Mouse (Mus musculus): Measurements from ENCODE around the gene Pet117. TPM values are rescaled to one million over a fixed set of nuclear protein-coding genes. Genes with fewer than 3 reads are reported as not detected.

Gene Pet117
- polyA plus RNA-seq, 1 experiment from 2014 or later, result 3.3 TPM

- 93% methylated on average over 6 of the region's 6 CpGs for WGBS
- Histone ChIP-seq H3K27ac (ENCODE audit: low read length) (no peak overlapping the region), H3K9ac (ENCODE audit: low read depth, low read length) (no peak overlapping the region), H3K27me3 (ENCODE audit: control insufficient read depth, insufficient read depth, low read depth, low read length) (no peaks in the 10 kb centered on the region), H3K9me3 (replicated peaks; ENCODE audit: control insufficient read depth, low read length, poor library complexity, severe bottlenecking) (no peaks in the 10 kb centered on the region), H3K4me3 (ENCODE audit: low read depth, low read length) (no peak overlapping the region), H3K4me1 (ENCODE audit: control insufficient read depth, insufficient read depth, low read length) (no peaks in the 10 kb centered on the region), H3K4me2 (ENCODE audit: low read length) (no peak overlapping the region), H3K36me3 (ENCODE audit: control insufficient read depth, insufficient read depth, low read length) (peaks cover 26% of the 10 kb centered on the region)
- ATAC-seq, result no peak
These were observed 31.9 kb downstream of the Pet117 start for GRCm38 (mm10) chr2:144400659-144401058.

GRCm38 (mm10) chr2:144409037-144409436, 40.2 kb downstream of the Pet117 start:
- H3K27me3 ChIP-seq (ENCODE audit: control insufficient read depth, insufficient read depth, low read depth, low read length), result no peaks in the 10 kb centered on the region
- H3K4me3 ChIP-seq (ENCODE audit: low read depth, low read length), result no peak overlapping the region
- no peaks in the 10 kb centered on the region for H3K4me1 ChIP-seq (ENCODE audit: control insufficient read depth, insufficient read depth, low read length)
- no peaks in the 10 kb centered on the region for H3K9me3 ChIP-seq (replicated peaks; ENCODE audit: control insufficient read depth, low read length, poor library complexity, severe bottlenecking)
- H3K36me3 ChIP-seq (ENCODE audit: control insufficient read depth, insufficient read depth, low read length), result peaks cover 26% of the 10 kb centered on the region
- no peak for ATAC-seq
- H3K4me2 ChIP-seq (ENCODE audit: low read length), result no peak overlapping the region
- 93% methylated on average over 4 of the region's 4 CpGs for WGBS
- no peak overlapping the region for H3K9ac ChIP-seq (ENCODE audit: low read depth, low read length)
- H3K27ac ChIP-seq (ENCODE audit: low read length), result no peak overlapping the region

- no peak overlapping the region for H3K27ac ChIP-seq (ENCODE audit: low read length)
- H3K4me3 ChIP-seq (ENCODE audit: low read depth, low read length), result no peak overlapping the region
- H3K4me1 ChIP-seq (ENCODE audit: control insufficient read depth, insufficient read depth, low read length), result no peaks in the 10 kb centered on the region
- no peak for ATAC-seq
- H3K36me3 ChIP-seq (ENCODE audit: control insufficient read depth, insufficient read depth, low read length), result peaks cover 30% of the 10 kb centered on the region
- no peak overlapping the region for H3K4me2 ChIP-seq (ENCODE audit: low read length)
- H3K9me3 ChIP-seq (replicated peaks; ENCODE audit: control insufficient read depth, low read length, poor library complexity, severe bottlenecking), result no peaks in the 10 kb centered on the region
- H3K9ac ChIP-seq (ENCODE audit: low read depth, low read length), result no peak overlapping the region
- WGBS, result 68% methylated on average over 3 of the region's 3 CpGs
- H3K27me3 ChIP-seq (ENCODE audit: control insufficient read depth, insufficient read depth, low read depth, low read length), result no peaks in the 10 kb centered on the region
These were observed 41.8 kb downstream of the Pet117 start for GRCm38 (mm10) chr2:144410603-144411002.

GRCm38 (mm10) chr2:144414646-144415045, 45.9 kb downstream of the Pet117 start:
- Histone ChIP-seq H3K36me3 (ENCODE audit: control insufficient read depth, insufficient read depth, low read length) (0 out of 2 replicates have a peak, but pooled peaks cover 7% of the 10 kb centered on the region), H3K4me1 (ENCODE audit: control insufficient read depth, insufficient read depth, low read length) (peaks cover 5% of the 10 kb centered on the region; the same call in 1 of the 2 replicates), H3K9ac (ENCODE audit: low read depth, low read length) (no peak overlapping the region), H3K27me3 (ENCODE audit: control insufficient read depth, insufficient read depth, low read depth, low read length) (no peaks in the 10 kb centered on the region), H3K4me3 (ENCODE audit: low read depth, low read length) (no peak overlapping the region), H3K27ac (ENCODE audit: low read length) (no peak overlapping the region), H3K4me2 (ENCODE audit: low read length) (no peak overlapping the region), H3K9me3 (replicated peaks; ENCODE audit: control insufficient read depth, low read length, poor library complexity, severe bottlenecking) (no peaks in the 10 kb centered on the region)
- ATAC-seq, result no peak
- WGBS, result 94% methylated on average over 1 of the region's 1 CpGs

GRCm38 (mm10) chr2:144416859-144417258, 48.1 kb downstream of the Pet117 start:
- Histone ChIP-seq H3K4me1 (ENCODE audit: control insufficient read depth, insufficient read depth, low read length) (peaks cover 5% of the 10 kb centered on the region; the same call in 1 of the 2 replicates), H3K27me3 (ENCODE audit: control insufficient read depth, insufficient read depth, low read depth, low read length) (no peaks in the 10 kb centered on the region), H3K36me3 (ENCODE audit: control insufficient read depth, insufficient read depth, low read length) (0 out of 2 replicates have a peak, but pooled peaks cover 7% of the 10 kb centered on the region), H3K9ac (ENCODE audit: low read depth, low read length) (no peak overlapping the region), H3K27ac (ENCODE audit: low read length) (no peak overlapping the region), H3K9me3 (replicated peaks; ENCODE audit: control insufficient read depth, low read length, poor library complexity, severe bottlenecking) (no peaks in the 10 kb centered on the region), H3K4me2 (ENCODE audit: low read length) (no peak overlapping the region), H3K4me3 (ENCODE audit: low read depth, low read length) (no peak overlapping the region)
- ATAC-seq, result no peak
- WGBS, result 48% methylated on average over 8 of the region's 8 CpGs

- no peak overlapping the region for H3K27ac ChIP-seq (ENCODE audit: low read length)
- H3K4me1 ChIP-seq (ENCODE audit: control insufficient read depth, insufficient read depth, low read length), result peaks cover 5% of the 10 kb centered on the region; the same call in 1 of the 2 replicates
- H3K9me3 ChIP-seq (replicated peaks; ENCODE audit: control insufficient read depth, low read length, poor library complexity, severe bottlenecking), result no peaks in the 10 kb centered on the region
- no peak overlapping the region for H3K4me2 ChIP-seq (ENCODE audit: low read length)
- H3K27me3 ChIP-seq (ENCODE audit: control insufficient read depth, insufficient read depth, low read depth, low read length), result no peaks in the 10 kb centered on the region
- H3K4me3 ChIP-seq (ENCODE audit: low read depth, low read length), result no peak overlapping the region
- ATAC-seq, result peak; percentile 54; the same call in 1 of the 2 replicates
- WGBS, result 30% methylated on average over 2 of the region's 2 CpGs
- H3K9ac ChIP-seq (ENCODE audit: low read depth, low read length), result no peak overlapping the region
- H3K36me3 ChIP-seq (ENCODE audit: control insufficient read depth, insufficient read depth, low read length), result 0 out of 2 replicates have a peak, but pooled peaks cover 3% of the 10 kb centered on the region
These were observed 49.3 kb downstream of the Pet117 start for GRCm38 (mm10) chr2:144418062-144418461.

- Histone ChIP-seq H3K4me1 (ENCODE audit: control insufficient read depth, insufficient read depth, low read length) (peaks cover 5% of the 10 kb centered on the region; the same call in 1 of the 2 replicates), H3K27ac (ENCODE audit: low read length) (no peak overlapping the region), H3K9me3 (replicated peaks; ENCODE audit: control insufficient read depth, low read length, poor library complexity, severe bottlenecking) (no peaks in the 10 kb centered on the region), H3K4me2 (ENCODE audit: low read length) (no peak overlapping the region), H3K9ac (ENCODE audit: low read depth, low read length) (no peak overlapping the region), H3K4me3 (ENCODE audit: low read depth, low read length) (no peak overlapping the region), H3K36me3 (ENCODE audit: control insufficient read depth, insufficient read depth, low read length) (no peaks in the 10 kb centered on the region), H3K27me3 (ENCODE audit: control insufficient read depth, insufficient read depth, low read depth, low read length) (no peaks in the 10 kb centered on the region)
- 81% methylated on average over 10 of the region's 10 CpGs for WGBS
- no peak for ATAC-seq
These were observed 53.4 kb downstream of the Pet117 start for GRCm38 (mm10) chr2:144422094-144422675.

Other genes starting within 250 kb of the Pet117 start
- 10.2 and 11.9 TPM in 2 replicates for gene Mgme1, start 98.3 kb upstream of the Pet117 start, polyA plus RNA-seq (2015; fragmentation: Nextera tagmentation; extraction: Ambion mirVana)
- gene Snx5, start 98.1 kb upstream of the Pet117 start, polyA plus RNA-seq (2015; fragmentation: Nextera tagmentation; extraction: Ambion mirVana), result 63.9 and 66.7 TPM in 2 replicates
- gene Ovol2, start 36.9 kb upstream of the Pet117 start, polyA plus RNA-seq (2015; fragmentation: Nextera tagmentation; extraction: Ambion mirVana), result not detected in 2 replicates
- gene Kat14, start within 50 bp of the Pet117 start, polyA plus RNA-seq (2015; fragmentation: Nextera tagmentation; extraction: Ambion mirVana), result 26.4 and 26.9 TPM in 2 replicates
- 18.3 and 20.4 TPM in 2 replicates for gene Dzank1, start 158.4 kb downstream of the Pet117 start, polyA plus RNA-seq (2015; fragmentation: Nextera tagmentation; extraction: Ambion mirVana)
- 24.3 and 26.4 TPM in 2 replicates for gene Polr3f, start 158.7 kb downstream of the Pet117 start, polyA plus RNA-seq (2015; fragmentation: Nextera tagmentation; extraction: Ambion mirVana)
- 57.7 and 59.0 TPM in 2 replicates for gene Rbbp9, start 181.9 kb downstream of the Pet117 start, polyA plus RNA-seq (2015; fragmentation: Nextera tagmentation; extraction: Ambion mirVana)
- 61.7 and 62.6 TPM in 2 replicates for gene Sec23b, start 187.2 kb downstream of the Pet117 start, polyA plus RNA-seq (2015; fragmentation: Nextera tagmentation; extraction: Ambion mirVana)
- gene Smim26, start 225.1 kb downstream of the Pet117 start, polyA plus RNA-seq (2015; fragmentation: Nextera tagmentation; extraction: Ambion mirVana), result 54.1 and 61.1 TPM in 2 replicates
- gene Dtd1, start 230.9 kb downstream of the Pet117 start, polyA plus RNA-seq (2015; fragmentation: Nextera tagmentation; extraction: Ambion mirVana), result 155 and 178 TPM in 2 replicates